Mouse (Mus musculus) heart, postnatal 25 days (tissue): ENCODE data around the gene Zbtb49. TPM values are rescaled to one million over a fixed set of nuclear protein-coding genes. Genes with fewer than 3 reads are reported as not detected.

ENCODE experiments used
- DNase-seq: peaks from one replicate; pipeline ENCODE4 v3.0.0; 2022; ENCODE audit warnings: low spot score
- intact Hi-C: fragments of 180-260 bp; cut with DNase I; formaldehyde crosslinking; loops from one replicate; pipeline ENCODE4 v1.15.1; 2025
- total RNA-seq, 2 experiments: library from RNA; stranded (reverse); gene quantifications; 2 replicates each; pipeline ENCODE4 v1.2.3; 2021

The Zbtb49 gene
- total RNA-seq, 2 experiments from 2014 or later: 3.7 to 4.0 TPM

GRCm38 (mm10) chr5:38140893-38141292 lies 79.4 kb downstream of the Zbtb49 start:
- intact Hi-C loops: no loop called here
- no peak for DNase-seq

Other genes starting within 250 kb of the Zbtb49 start
- 10 to 100 TPM; 15.0 to 16.4 TPM for gene Stx18, start 181.7 kb downstream of the Zbtb49 start, total RNA-seq
- 1 to 10 TPM; 6.3 to 7.7 TPM for gene Nsg1, start 60.5 kb downstream of the Zbtb49 start, total RNA-seq
- gene Lyar, start within 50 bp of the Zbtb49 start, total RNA-seq: 10 to 100 TPM; 14.4 to 15.8 TPM
- 10 to 100 TPM; 12.5 to 14.3 TPM for gene Tmem128, start 39.7 kb upstream of the Zbtb49 start, total RNA-seq
- under 1 TPM; 0.36 to 0.78 TPM for gene Otop1, start 55.5 kb upstream of the Zbtb49 start, total RNA-seq
- not detected for gene Drd5, start 98.9 kb upstream of the Zbtb49 start, total RNA-seq